Mouse (Mus musculus) thymus, postnatal 10 days (tissue): Measurements from ENCODE around the gene Hoxd13.

Experiments used
- DNase-seq, 2 experiments: peaks; one replicate each; pipeline ENCODE4 v3.0.0; 2021; ENCODE audit warnings: low spot score in 2 of 2

Gene Hoxd13

DNA sequence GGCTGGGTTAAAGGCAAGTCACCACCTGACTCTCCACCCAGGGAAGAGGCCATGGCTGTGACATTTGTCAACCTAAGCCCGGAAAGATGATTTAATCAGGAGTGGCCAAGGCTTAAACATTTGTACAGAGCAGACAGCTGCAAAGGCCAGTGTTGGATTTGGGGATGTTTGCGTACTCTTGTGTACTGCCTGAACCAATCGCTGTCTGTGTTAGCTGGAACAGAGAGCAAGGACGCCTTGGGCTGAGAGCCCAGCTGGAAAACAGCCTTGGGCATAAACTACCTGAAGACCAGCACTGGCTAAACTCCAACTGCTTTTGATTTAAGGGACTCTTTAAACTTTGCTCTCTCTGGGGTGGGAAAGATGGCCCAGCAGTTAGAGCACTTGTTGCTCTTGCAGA lies 40.6 kb downstream of the Hoxd13 start:
- no peak for DNase-seq

DNA sequence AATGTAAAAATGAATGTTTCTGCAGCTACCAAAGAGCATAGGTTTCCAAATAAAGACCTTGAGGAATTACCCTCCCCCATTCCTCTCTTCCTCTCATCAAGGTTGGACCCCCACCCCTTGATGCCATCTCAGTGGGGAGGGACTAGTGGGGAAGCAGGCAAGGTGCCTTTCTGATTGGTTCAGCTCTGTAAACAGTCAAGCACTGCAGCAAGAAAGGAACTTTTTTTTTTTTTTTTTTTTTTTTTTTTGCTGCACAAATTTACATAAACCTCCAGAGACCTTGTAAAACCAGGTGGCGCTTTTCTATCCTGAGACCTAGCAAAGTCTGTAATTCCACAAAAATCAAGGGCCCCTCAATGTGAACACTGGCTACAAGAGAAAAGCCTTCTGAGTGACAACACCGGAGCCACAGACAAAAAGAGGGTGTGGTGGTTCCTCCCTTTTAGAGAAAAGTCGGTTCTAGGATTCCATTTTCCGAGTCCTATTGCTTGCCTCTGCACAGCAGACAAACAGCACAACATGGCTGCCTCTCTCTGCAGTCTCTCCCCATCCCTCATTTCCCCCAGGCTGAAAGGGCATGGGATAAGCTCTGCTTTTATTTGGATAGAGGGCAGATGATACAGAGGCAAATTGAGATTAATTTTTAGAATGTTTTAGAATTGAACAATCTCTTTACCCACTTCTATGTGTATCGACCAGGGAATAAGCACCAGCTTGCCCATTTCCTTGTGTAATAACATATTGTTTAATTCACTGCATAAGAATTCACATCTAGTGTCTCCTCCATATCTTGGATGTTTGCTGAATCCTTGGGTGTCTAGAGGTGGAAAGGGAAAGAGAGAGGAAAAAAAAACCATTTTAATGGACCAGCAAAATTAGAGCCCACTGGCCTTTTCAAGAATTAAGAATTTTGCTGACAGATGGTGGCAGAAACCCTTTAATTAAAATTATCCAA lies 41.6 kb downstream of the Hoxd13 start:
- no peak for DNase-seq

DNA sequence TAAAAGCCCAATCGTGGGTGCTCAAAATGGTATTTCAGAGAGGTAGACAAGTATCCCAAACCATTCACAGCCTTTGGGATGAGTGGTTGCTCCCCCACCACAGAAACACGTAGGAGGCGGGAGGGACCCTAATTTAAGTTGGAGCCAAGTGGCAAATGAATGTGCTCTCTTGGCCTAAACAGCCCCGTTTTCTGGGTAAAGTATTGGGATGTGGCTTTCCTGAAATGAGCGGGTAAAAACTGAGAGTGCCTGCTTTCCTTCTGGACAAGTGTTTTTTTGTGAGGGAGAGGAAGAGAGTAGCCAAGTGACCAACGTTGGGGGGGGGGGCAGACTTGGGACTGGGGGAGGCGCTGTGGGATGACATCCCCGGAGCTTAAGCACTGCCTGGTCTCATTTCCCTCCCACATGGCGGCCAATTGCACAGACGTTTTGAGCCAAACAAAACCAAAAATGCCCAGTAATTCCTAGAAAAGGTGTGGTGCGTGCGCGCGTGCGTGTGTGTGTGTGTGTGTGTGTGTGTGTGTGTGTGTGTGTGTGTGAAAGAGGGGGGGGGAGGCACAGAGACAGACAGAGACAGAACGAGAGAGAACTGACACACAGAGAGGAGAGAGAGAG lies 42.9 kb downstream of the Hoxd13 start:
- no peak for DNase-seq

DNA sequence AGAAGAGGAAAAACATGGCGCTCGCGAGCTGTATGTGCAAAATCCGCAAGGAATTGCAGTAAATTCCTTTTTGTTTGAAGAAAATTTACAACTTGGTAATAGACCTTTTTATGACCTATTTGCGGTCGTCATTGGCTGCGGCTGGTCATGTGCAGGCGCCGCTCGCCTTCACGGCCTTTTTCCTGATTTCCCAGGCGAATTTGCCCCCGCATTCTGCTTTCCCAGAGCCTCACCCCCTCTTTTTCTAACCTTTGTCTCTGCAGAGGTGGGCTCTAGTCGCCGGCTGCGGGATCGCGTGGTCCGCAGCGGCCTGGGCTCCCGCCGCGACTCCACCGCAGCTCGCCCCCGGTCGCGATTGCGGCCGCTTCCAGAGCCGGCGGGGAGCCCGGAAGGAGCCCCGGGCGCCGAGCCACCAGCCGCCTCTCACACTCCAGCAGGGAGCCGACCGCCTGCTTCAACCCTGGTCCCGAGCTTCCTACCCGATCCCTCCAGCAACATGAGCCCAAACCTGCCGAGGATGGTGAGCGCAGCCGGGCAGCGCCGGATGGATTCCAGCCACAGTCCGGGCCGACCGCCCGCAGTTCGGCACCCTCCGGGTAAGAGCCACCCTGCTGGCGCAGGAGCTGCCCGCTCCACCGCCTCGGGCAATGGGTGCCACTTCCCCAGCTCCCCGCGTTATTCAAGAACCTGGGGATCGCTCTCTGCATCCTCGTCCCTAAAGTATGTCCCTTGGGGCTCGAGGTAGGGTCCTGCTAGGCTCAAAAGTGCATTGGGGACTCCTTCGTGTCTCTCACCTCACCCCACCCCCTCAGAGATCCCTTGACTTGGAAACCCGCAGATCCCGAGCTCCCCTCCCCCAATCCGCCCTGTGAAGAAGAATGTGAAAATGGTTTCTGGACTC lies 43.9 kb downstream of the Hoxd13 start, which contains the start of the genes Hoxd3 and Hoxd4:
TSS of gene Hoxd3 (plus strand) at position 207 of the 901 bp plus-strand sequence.
TSS of gene Hoxd4 (plus strand) at position 209 of the 901 bp plus-strand sequence.
- DNase-seq, result no peak

DNA sequence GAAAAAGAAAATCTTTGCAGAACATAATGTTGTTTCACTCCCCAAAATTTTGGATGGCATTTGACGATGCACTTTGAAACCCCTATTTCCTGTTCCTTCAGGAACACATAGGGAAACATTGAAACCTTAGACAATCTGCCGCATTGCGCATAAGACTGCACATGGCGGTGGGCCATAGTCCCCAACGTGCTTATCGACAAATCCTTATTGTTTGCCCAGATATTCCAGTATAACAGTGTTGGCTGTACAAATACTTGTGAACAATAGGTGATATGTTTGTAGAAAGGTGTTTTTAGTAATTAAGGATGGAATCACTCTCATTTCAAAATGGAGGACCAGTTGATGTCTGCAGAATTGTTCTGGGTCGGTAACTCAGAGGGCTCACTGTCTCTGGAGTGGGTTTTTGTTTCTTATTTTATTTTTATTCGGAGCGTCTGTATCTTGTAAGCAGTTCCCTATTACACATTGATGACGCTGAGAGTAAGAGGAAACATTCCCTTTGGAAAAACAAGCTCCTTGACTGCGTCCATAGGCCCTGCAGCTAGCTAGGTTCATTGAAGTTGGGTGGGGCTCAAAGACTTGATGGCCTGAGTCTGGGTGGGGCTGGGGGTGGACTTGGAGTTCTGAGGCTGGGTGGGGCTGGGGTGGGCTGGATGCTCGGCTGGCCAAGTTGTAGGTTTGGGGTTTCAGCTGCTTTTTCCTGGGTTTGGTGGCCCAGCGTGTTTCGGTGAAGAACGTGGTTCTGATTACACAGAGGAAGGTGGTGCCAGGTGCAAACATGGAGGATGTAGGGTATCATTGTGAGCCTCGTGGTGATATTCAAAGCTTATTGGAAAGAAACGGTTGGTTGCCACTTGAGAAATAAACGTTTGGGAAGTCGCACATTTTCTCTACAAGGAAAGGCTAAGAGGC lies 45.4 kb downstream of the Hoxd13 start:
- DNase-seq, result no peak

DNA sequence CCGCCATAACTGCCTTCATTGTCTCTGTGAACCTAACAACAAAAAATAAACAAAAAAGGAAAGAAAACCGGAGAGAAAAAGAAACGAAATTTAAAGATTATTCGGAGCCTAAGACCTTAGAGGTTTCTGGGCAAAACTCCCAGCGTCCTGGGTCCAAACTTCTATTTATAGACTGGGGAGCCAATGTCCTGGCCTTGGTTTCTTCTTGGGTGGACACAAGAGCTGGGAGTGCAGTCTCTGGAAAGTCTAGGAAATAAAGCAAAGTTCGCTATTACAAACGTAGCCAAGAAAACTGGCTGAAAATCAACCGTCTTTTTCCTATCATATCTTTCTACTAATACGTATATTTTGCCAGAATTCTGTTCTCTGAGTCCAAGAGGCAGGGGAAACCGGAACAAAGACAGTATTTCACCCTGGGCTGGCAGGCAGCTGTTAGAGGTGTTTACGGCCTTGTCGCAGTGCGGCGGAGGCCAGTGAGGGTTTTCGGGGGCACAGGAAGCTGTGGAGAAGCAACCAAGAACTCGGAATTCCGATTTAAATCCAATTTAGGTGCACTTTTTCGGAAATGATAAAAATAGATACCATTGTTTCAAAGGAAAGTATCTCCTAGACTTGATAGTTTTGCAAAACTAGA lies 46.2 kb downstream of the Hoxd13 start:
- no peak for DNase-seq

DNA sequence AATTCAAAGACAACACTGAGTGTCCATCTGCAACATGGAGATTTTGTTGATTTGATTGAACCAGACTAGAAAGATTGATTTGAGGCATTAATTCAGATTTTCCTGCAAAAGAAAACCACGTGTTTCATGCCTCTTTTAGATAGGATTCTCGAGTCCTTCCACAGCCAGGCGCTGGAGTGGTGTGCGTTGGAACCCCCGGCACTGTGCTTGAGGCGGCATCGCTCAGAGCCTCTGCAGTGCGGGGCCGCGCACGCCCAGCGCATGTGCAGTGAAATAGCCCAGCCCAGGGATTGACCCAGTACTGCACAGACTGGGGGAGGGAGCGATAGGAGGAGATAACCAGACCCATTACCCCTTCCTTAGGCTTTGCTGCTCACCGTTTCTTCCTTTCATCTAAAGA lies 46.8 kb downstream of the Hoxd13 start:
- no peak for DNase-seq

DNA sequence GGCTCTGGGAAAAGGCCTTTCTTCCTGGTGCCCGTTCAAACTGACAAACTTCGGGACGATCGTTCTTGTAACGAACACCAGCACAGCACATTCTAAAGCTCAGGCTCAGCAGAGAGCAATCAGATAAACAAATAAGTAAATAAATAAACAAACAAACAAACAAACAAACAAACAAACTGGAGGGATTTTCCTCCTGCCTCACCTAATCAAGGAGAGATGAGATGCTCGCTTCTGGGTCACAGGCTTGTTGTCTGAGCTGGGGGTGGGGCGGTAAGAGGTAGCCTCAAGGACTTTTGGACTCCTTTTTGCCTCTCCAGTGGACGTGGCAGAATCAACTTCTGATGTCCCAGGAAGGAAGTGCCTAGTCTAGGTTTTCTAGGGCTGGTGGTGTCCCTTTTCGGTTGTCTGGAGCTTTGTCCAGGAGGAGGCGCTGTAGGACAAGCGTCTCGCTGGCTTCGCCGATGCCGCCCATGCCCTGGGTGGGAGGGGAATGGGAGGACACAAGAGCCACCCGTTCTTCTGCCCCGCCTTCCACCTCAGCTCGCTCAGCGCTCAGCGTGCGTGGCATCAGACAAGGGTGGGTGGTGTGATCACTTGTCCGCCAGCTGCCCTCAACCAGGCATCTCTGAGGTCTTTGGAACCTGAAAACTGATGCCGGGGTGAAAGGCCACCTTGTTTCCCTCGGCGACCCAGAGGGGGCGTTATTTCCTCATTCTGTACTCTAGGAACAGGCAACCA lies 47.6 kb downstream of the Hoxd13 start:
- DNase-seq, result peak; percentile 66 to 89

DNA sequence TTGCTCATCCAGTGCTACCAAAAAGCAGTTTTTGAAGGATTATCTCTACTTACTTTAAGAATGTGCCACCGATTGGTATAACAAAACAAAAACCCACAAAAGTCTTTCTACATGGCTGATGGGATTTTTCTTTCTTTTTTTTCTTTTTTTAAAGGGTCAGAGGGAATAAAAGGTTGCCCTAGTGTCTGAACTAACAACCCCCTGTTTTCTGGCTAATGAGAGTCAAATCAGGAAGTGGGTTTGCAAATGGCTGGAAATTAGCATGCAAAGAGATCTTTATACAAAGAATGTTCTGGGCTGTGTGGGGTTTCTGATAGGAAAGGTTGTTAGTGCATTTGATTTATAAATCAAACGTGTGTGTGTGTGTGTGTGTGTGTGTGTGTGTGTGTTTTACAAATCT lies 52.3 kb downstream of the Hoxd13 start:
- DNase-seq, result no peak

DNA sequence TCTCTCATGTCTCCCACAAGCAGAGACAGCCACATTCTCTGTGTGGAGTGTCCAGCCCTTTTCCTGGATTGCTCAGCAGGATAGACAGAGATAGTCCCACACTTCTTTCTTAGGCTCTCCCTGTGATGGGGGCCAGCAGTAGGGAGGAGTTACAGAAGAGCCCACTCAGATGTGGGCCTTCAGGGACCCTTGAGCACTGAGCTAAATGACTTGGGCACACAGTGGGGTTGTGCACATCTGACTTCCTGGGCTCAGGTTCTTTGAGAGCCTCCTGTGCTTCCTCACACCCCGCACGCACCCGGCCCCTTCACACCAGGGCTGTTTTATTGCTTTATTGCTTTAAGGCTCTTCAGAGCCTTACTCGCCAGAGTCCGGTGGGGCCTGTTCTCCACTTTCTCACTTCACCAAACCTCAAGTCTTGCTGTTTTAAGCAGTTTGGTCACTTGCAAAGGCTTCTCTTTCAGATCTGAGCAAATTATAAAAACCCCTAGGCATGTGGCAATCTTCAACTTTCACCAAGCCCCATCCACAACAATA lies 52.9 kb downstream of the Hoxd13 start:
- no peak for DNase-seq
